15 mouse cellular contexts compared by ENCODE assay signal in genomic region chr8:120356067-120356466, GRCm38 (mm10).
A peak's percentile ranks its signal among the peaks of the same experiment; 100 is the strongest.
DNase-seq lines count a peak whose midpoint lies in the region; ATAC-seq and TF ChIP-seq lines count a peak whose summit lies in the region.
"Had no signal": no experiment of that assay in that cellular context is flagged by ENCODE, and none has a peak within 500 bp of the region (broad histone marks: within the 10 kb centered on the region; RNA-seq: fewer than 3 reads in every experiment).

No protein-coding gene starts in this region.

- peak; percentile 36 for TF ChIP-seq CTCF in hindbrain, postnatal 0 days (IDR thresholded peaks at IDR 0.05; ENCODE audit: low read depth)

- no peaks in the 10 kb centered on the region for H3K79me2 ChIP-seq in myocyte (ENCODE audit: control insufficient read depth, insufficient read depth)

- peaks cover 66% of the 10 kb centered on the region for H3K4me1 ChIP-seq in kidney, embryonic 15.5 days
- peaks cover 66% of the 10 kb centered on the region for H3K4me1 ChIP-seq in neural tube, embryonic 11.5 days (ENCODE audit: control insufficient read depth, insufficient read depth, low read length)
- peaks cover 17% of the 10 kb centered on the region for H3K4me1 ChIP-seq in hindbrain, postnatal 0 days (ENCODE audit: insufficient read depth, low read length)
- peaks cover 19% of the 10 kb centered on the region for H3K4me1 ChIP-seq in heart, embryonic 12.5 days (replicated peaks)

- 42% methylated on average over 9 of the region's 9 CpGs for WGBS in kidney, embryonic 15.5 days
- 43% methylated on average over 9 of the region's 9 CpGs for WGBS in neural tube, embryonic 11.5 days
- WGBS in hindbrain, postnatal 0 days = 46% methylated on average over 9 of the region's 9 CpGs
- WGBS in heart, embryonic 12.5 days = 73% methylated on average over 9 of the region's 9 CpGs

- H3K9ac ChIP-seq in kidney, embryonic 15.5 days = 0 out of 2 replicates have a peak overlapping the region, but pooled peaks have one; percentile 10
- H3K9ac ChIP-seq in neural tube, embryonic 11.5 days (ENCODE audit: low read length) = peak overlapping the region; percentile 32; the same call in 1 of the 2 replicates
- no peak overlapping the region for H3K9ac ChIP-seq in hindbrain, postnatal 0 days (replicated peaks; ENCODE audit: low read length)
- no peak overlapping the region for H3K9ac ChIP-seq in heart, embryonic 12.5 days
- H3K9ac ChIP-seq: embryonic facial prominence, embryonic 13.5 days; limb, embryonic 13.5 days had no signal

- no peak overlapping the region for H3ac ChIP-seq in myocyte (ENCODE audit: control insufficient read depth, insufficient read length)

- ATAC-seq in kidney, embryonic 15.5 days (replicated peaks; ENCODE audit: low FRiP score) = no peak
- peak; percentile 39 for ATAC-seq in neural tube, embryonic 11.5 days (ENCODE audit: insufficient read depth, low FRiP score, low TSS enrichment)
- no peak; the same call in 1 of the 2 replicates for ATAC-seq in hindbrain, postnatal 0 days
- no peak for ATAC-seq in heart, embryonic 12.5 days (ENCODE audit: insufficient number of reproducible peaks, low FRiP score)
- ATAC-seq: forebrain, embryonic 16.5 days had no signal

- no peak overlapping the region for H3K4me2 ChIP-seq in kidney, embryonic 15.5 days
- H3K4me2 ChIP-seq in neural tube, embryonic 11.5 days (ENCODE audit: low read depth) = no peak overlapping the region
- H3K4me2 ChIP-seq in hindbrain, postnatal 0 days (ENCODE audit: low read depth, low read length) = no peak overlapping the region
- no peak overlapping the region for H3K4me2 ChIP-seq in myocyte (ENCODE audit: low read depth)
- no peak overlapping the region for H3K4me2 ChIP-seq in heart, embryonic 12.5 days
- H3K4me2 ChIP-seq: embryonic facial prominence, embryonic 13.5 days; limb, embryonic 13.5 days had no signal

- no peaks in the 10 kb centered on the region for H3K9me3 ChIP-seq in kidney, embryonic 15.5 days (replicated peaks)
- no peaks in the 10 kb centered on the region for H3K9me3 ChIP-seq in neural tube, embryonic 11.5 days (ENCODE audit: control insufficient read depth, low read length)
- H3K9me3 ChIP-seq in hindbrain, postnatal 0 days (ENCODE audit: low read length) = no peaks in the 10 kb centered on the region
- no peaks in the 10 kb centered on the region for H3K9me3 ChIP-seq in heart, embryonic 12.5 days (replicated peaks)
- H3K9me3 ChIP-seq: embryonic facial prominence, embryonic 13.5 days; heart, embryonic 10.5 days; limb, embryonic 13.5 days had no signal

- peaks cover 4% of the 10 kb centered on the region; the same call in 1 of the 2 replicates for H3K27me3 ChIP-seq in kidney, embryonic 15.5 days
- no peaks in the 10 kb centered on the region for H3K27me3 ChIP-seq in neural tube, embryonic 11.5 days (ENCODE audit: control insufficient read depth, insufficient read depth, low read length)
- H3K27me3 ChIP-seq in hindbrain, postnatal 0 days (ENCODE audit: insufficient read depth, low read length) = no peaks in the 10 kb centered on the region
- H3K27me3 ChIP-seq in myocyte (ENCODE audit: control insufficient read depth, insufficient read depth, insufficient read length) = no peaks in the 10 kb centered on the region
- H3K27me3 ChIP-seq in heart, embryonic 12.5 days (replicated peaks) = no peaks in the 10 kb centered on the region
- H3K27me3 ChIP-seq: embryonic facial prominence, embryonic 13.5 days; limb, embryonic 13.5 days had no signal

- no peak overlapping the region for H3K27ac ChIP-seq in kidney, embryonic 15.5 days
- H3K27ac ChIP-seq in neural tube, embryonic 11.5 days (ENCODE audit: low read depth, low read length) = peak overlapping the region; percentile 49; the same call in 1 of the 2 replicates
- no peak overlapping the region for H3K27ac ChIP-seq in hindbrain, postnatal 0 days
- H3K27ac ChIP-seq in heart, embryonic 12.5 days (ENCODE audit: poor library complexity, severe bottlenecking) = no peak overlapping the region
- H3K27ac ChIP-seq: embryonic facial prominence, embryonic 13.5 days; limb, embryonic 13.5 days had no signal

- TF ChIP-seq POLR2A in myocyte (IDR thresholded peaks at IDR 0.05; ENCODE audit: insufficient read length, low read depth) = no peak

- DNase-seq in kidney, adult 11 months = no peak
- peak; percentile 73 for DNase-seq in neural tube, embryonic 11.5 days (ENCODE audit: low spot score)
- no peak for DNase-seq in neural tube, embryonic 10.5 days (ENCODE audit: extremely low spot score, low spot score)
- DNase-seq in hindbrain, postnatal 0 days (ENCODE audit: low spot score) = no peak
- DNase-seq in cerebellum, adult 11 months = no peak
- DNase-seq: adrenal gland, postnatal 14 days; cerebellum, postnatal 14 days; lung, postnatal 14 days had no signal

- no peaks in the 10 kb centered on the region for H3K36me3 ChIP-seq in kidney, embryonic 15.5 days
- no peaks in the 10 kb centered on the region for H3K36me3 ChIP-seq in neural tube, embryonic 11.5 days (ENCODE audit: control insufficient read depth, insufficient read depth, low read length)
- H3K36me3 ChIP-seq in hindbrain, postnatal 0 days (ENCODE audit: insufficient read depth, low read length) = no peaks in the 10 kb centered on the region
- no peaks in the 10 kb centered on the region for H3K36me3 ChIP-seq in myocyte (ENCODE audit: control insufficient read depth, insufficient read depth)
- no peaks in the 10 kb centered on the region for H3K36me3 ChIP-seq in heart, embryonic 12.5 days
- H3K36me3 ChIP-seq: embryonic facial prominence, embryonic 13.5 days; heart, embryonic 10.5 days had no signal

- H3K4me3 ChIP-seq in kidney, embryonic 15.5 days (replicated peaks) = no peak overlapping the region
- H3K4me3 ChIP-seq in neural tube, embryonic 11.5 days (ENCODE audit: low read depth, low read length) = no peak overlapping the region
- no peak overlapping the region for H3K4me3 ChIP-seq in hindbrain, postnatal 0 days (ENCODE audit: low read length)
- H3K4me3 ChIP-seq in myocyte = no peak overlapping the region
- H3K4me3 ChIP-seq in heart, embryonic 12.5 days = no peak overlapping the region
- H3K4me3 ChIP-seq: embryonic facial prominence, embryonic 13.5 days; heart, embryonic 10.5 days; limb, embryonic 13.5 days had no signal

TF ChIP-seq in myocyte, 11 proteins besides CTCF, POLR2A, EP300 and RAD21:
- TF ChIP-seq REST (IDR thresholded peaks at IDR 0.05; ENCODE audit: insufficient read depth, insufficient read length) = no peak
- TF ChIP-seq MYOG (IDR thresholded peaks at IDR 0.05; ENCODE audit: control insufficient read depth in 1 of 3, insufficient read depth in 1 of 3, insufficient read length in 2 of 3, low read depth in 2 of 3) = peak in 2 of 3 experiments; percentile 87 to 91
- no peak for TF ChIP-seq CEBPB (IDR thresholded peaks at IDR 0.05; ENCODE audit: insufficient read depth, poor library complexity, severe bottlenecking)
- peak; percentile 17 for TF ChIP-seq USF1 (IDR thresholded peaks at IDR 0.05; ENCODE audit: low read depth)
- TF ChIP-seq POLR2AphosphoS2 (IDR thresholded peaks at IDR 0.05; ENCODE audit: insufficient read length, low read depth) = no peak
- TF ChIP-seq MAX (IDR thresholded peaks at IDR 0.05; ENCODE audit: low read depth) = no peak
- no peak for TF ChIP-seq SRF (IDR thresholded peaks at IDR 0.05; ENCODE audit: control insufficient read depth, insufficient read length, low read depth)
- TF ChIP-seq MYOD1 (IDR thresholded peaks at IDR 0.05; ENCODE audit: control insufficient read depth in 1 of 3, insufficient read length in 2 of 3, low read depth in 2 of 3) = peak in 2 of 3 experiments; percentile 92 to 99
- peak; percentile 73 for TF ChIP-seq TCF3 (IDR thresholded peaks at IDR 0.05; ENCODE audit: insufficient read length, low read depth)
- no peak for TF ChIP-seq E2F4 (IDR thresholded peaks at IDR 0.05; ENCODE audit: insufficient read depth)
- peak; percentile 47 for TF ChIP-seq TCF12 (IDR thresholded peaks at IDR 0.05; ENCODE audit: insufficient read depth, poor library complexity, severe bottlenecking)

Comparison
In these comparisons a context has a peak if more than half of its experiments do, and no peak if none do; other contexts are left out.
1. H3K9ac ChIP-seq: peak in kidney, embryonic 15.5 days (single experiment) and neural tube, embryonic 11.5 days (single experiment); none in hindbrain, postnatal 0 days (single experiment) and heart, embryonic 12.5 days (single experiment).